Mouse (Mus musculus): Measurements from ENCODE around the gene Mest. TPM values are rescaled to one million over a fixed set of nuclear protein-coding genes. Genes with fewer than 3 reads are reported as not detected.

Gene Mest
- polyA plus RNA-seq, 1 experiment from 2014 or later = 378 TPM

- H3K9ac ChIP-seq (replicated peaks) = no peak overlapping the region
These were observed 11.8 kb downstream of the Mest start for GRCm38 (mm10) chr6:30734988-30735727.

GRCm38 (mm10) chr6:30735728-30736371 lies 12.5 kb downstream of the Mest start:
- Histone ChIP-seq H3K4me3 (replicated peaks) (no peak overlapping the region), H3K27me3 (replicated peaks) (no peaks in the 10 kb centered on the region), H3K36me3 (no peaks in the 10 kb centered on the region), H3K9me3 (replicated peaks) (peaks cover 24% of the 10 kb centered on the region), H3K4me2 (peak overlapping the region; percentile 64), H3K4me1 (peaks cover 19% of the 10 kb centered on the region), H3K27ac (replicated peaks) (peak overlapping the region; percentile 88), H3K9ac (replicated peaks) (no peak overlapping the region)
- ATAC-seq (ENCODE audit: low FRiP score) = no peak
- 50% methylated on average over 15 of the region's 15 CpGs for WGBS

More at GRCm38 (mm10) chr6:30734988-30735727, 11.8 kb downstream of the Mest start:
- 46% methylated on average over 22 of the region's 22 CpGs for WGBS
- Histone ChIP-seq H3K9me3 (replicated peaks) (peaks cover 24% of the 10 kb centered on the region), H3K27ac (replicated peaks) (peak overlapping the region; percentile 58), H3K4me1 (peaks cover 18% of the 10 kb centered on the region; the same call in 1 of the 2 replicates), H3K4me3 (replicated peaks) (no peak overlapping the region), H3K36me3 (no peaks in the 10 kb centered on the region), H3K27me3 (replicated peaks) (no peaks in the 10 kb centered on the region), H3K4me2 (peak overlapping the region; percentile 64)
- ATAC-seq (ENCODE audit: low FRiP score) = no peak

GRCm38 (mm10) chr6:30736372-30736762 lies 13.0 kb downstream of the Mest start:
- no peak for ATAC-seq (ENCODE audit: low FRiP score)
- H3K9me3 ChIP-seq (replicated peaks) = peaks cover 24% of the 10 kb centered on the region
- no peak overlapping the region for H3K9ac ChIP-seq (replicated peaks)
- no peak overlapping the region for H3K4me3 ChIP-seq (replicated peaks)
- H3K4me2 ChIP-seq = peak overlapping the region; percentile 64
- peak overlapping the region; percentile 88 for H3K27ac ChIP-seq (replicated peaks)
- H3K36me3 ChIP-seq = no peaks in the 10 kb centered on the region
- no peaks in the 10 kb centered on the region for H3K27me3 ChIP-seq (replicated peaks)
- WGBS = 54% methylated on average over 13 of the region's 13 CpGs
- peaks cover 19% of the 10 kb centered on the region for H3K4me1 ChIP-seq

- H3K4me1 ChIP-seq = peaks cover 19% of the 10 kb centered on the region
- H3K9me3 ChIP-seq (replicated peaks) = peaks cover 24% of the 10 kb centered on the region
- peak; percentile 84 for ATAC-seq (ENCODE audit: low FRiP score)
- H3K4me3 ChIP-seq (replicated peaks) = peak overlapping the region; percentile 48
- peaks cover 2% of the 10 kb centered on the region; the same call in 1 of the 2 replicates for H3K36me3 ChIP-seq
- WGBS = 58% methylated on average over 29 of the region's 29 CpGs
- H3K4me2 ChIP-seq = peak overlapping the region; percentile 64
- H3K9ac ChIP-seq (replicated peaks) = peak overlapping the region; percentile 44
- peak overlapping the region; percentile 88 for H3K27ac ChIP-seq (replicated peaks)
- no peaks in the 10 kb centered on the region for H3K27me3 ChIP-seq (replicated peaks)
These were observed 13.7 kb downstream of the Mest start for GRCm38 (mm10) chr6:30736864-30737547.

GRCm38 (mm10) chr6:30737548-30738463 lies 14.5 kb downstream of the Mest start:
- Histone ChIP-seq H3K36me3 (peaks cover 10% of the 10 kb centered on the region; the same call in 1 of the 2 replicates), H3K9me3 (replicated peaks) (peaks cover 24% of the 10 kb centered on the region), H3K4me1 (peaks cover 19% of the 10 kb centered on the region), H3K27me3 (replicated peaks) (no peaks in the 10 kb centered on the region), H3K4me3 (replicated peaks) (peak overlapping the region; percentile 48), H3K27ac (replicated peaks) (peak overlapping the region; percentile 88), H3K9ac (replicated peaks) (peak overlapping the region; percentile 67), H3K4me2 (peak overlapping the region; percentile 64)
- ATAC-seq (ENCODE audit: low FRiP score) = peak; percentile 88
- WGBS = 48% methylated on average over 65 of the region's 66 CpGs

GRCm38 (mm10) chr6:30738464-30739006 lies 15.2 kb downstream of the Mest start:
- WGBS = 47% methylated on average over 20 of the region's 20 CpGs
- peak overlapping the region; percentile 88 for H3K27ac ChIP-seq (replicated peaks)
- H3K9ac ChIP-seq (replicated peaks) = peak overlapping the region; percentile 67
- no peak for ATAC-seq (ENCODE audit: low FRiP score)
- peaks cover 17% of the 10 kb centered on the region for H3K36me3 ChIP-seq
- peak overlapping the region; percentile 48 for H3K4me3 ChIP-seq (replicated peaks)
- peaks cover 16% of the 10 kb centered on the region for H3K4me1 ChIP-seq
- H3K4me2 ChIP-seq = peak overlapping the region; percentile 64
- no peaks in the 10 kb centered on the region for H3K27me3 ChIP-seq (replicated peaks)
- peaks cover 24% of the 10 kb centered on the region for H3K9me3 ChIP-seq (replicated peaks)

- WGBS = 59% methylated on average over 10 of the region's 10 CpGs
- Histone ChIP-seq H3K9ac (replicated peaks) (peak overlapping the region; percentile 67), H3K4me2 (peak overlapping the region; percentile 64), H3K27ac (replicated peaks) (peak overlapping the region; percentile 88; the same call in 1 of the 2 replicates), H3K9me3 (replicated peaks) (peaks cover 24% of the 10 kb centered on the region), H3K27me3 (replicated peaks) (no peaks in the 10 kb centered on the region), H3K4me3 (replicated peaks) (peak overlapping the region; percentile 48), H3K36me3 (peaks cover 24% of the 10 kb centered on the region), H3K4me1 (peaks cover 16% of the 10 kb centered on the region)
- no peak for ATAC-seq (ENCODE audit: low FRiP score)
These were observed 15.9 kb downstream of the Mest start for GRCm38 (mm10) chr6:30739177-30739747.

- Histone ChIP-seq H3K4me3 (replicated peaks) (no peak overlapping the region), H3K4me2 (no peak overlapping the region), H3K9ac (replicated peaks) (no peak overlapping the region), H3K27me3 (replicated peaks) (no peaks in the 10 kb centered on the region), H3K9me3 (replicated peaks) (no peaks in the 10 kb centered on the region), H3K36me3 (peaks cover 62% of the 10 kb centered on the region), H3K27ac (replicated peaks) (no peak overlapping the region), H3K4me1 (peaks cover 4% of the 10 kb centered on the region)
- WGBS = 88% methylated on average over 10 of the region's 10 CpGs
- ATAC-seq (ENCODE audit: low FRiP score) = no peak
These were observed 21.5 kb downstream of the Mest start for GRCm38 (mm10) chr6:30744846-30745245.

GRCm38 (mm10) chr6:30745591-30745990 lies 22.2 kb downstream of the Mest start:
- no peak overlapping the region for H3K4me2 ChIP-seq
- H3K36me3 ChIP-seq = peaks cover 69% of the 10 kb centered on the region
- no peaks in the 10 kb centered on the region for H3K9me3 ChIP-seq (replicated peaks)
- WGBS = 69% methylated on average over 7 of the region's 7 CpGs
- no peak overlapping the region for H3K4me3 ChIP-seq (replicated peaks)
- no peaks in the 10 kb centered on the region for H3K27me3 ChIP-seq (replicated peaks)
- no peak overlapping the region for H3K27ac ChIP-seq (replicated peaks)
- peaks cover 2% of the 10 kb centered on the region for H3K4me1 ChIP-seq
- H3K9ac ChIP-seq (replicated peaks) = no peak overlapping the region
- no peak for ATAC-seq (ENCODE audit: low FRiP score)

- Histone ChIP-seq H3K4me1 (no peaks in the 10 kb centered on the region; the same call in 1 of the 2 replicates), H3K4me2 (no peak overlapping the region), H3K9ac (replicated peaks) (no peak overlapping the region), H3K4me3 (replicated peaks) (no peak overlapping the region), H3K9me3 (replicated peaks) (no peaks in the 10 kb centered on the region), H3K27ac (replicated peaks) (no peak overlapping the region), H3K36me3 (peaks cover 66% of the 10 kb centered on the region), H3K27me3 (replicated peaks) (no peaks in the 10 kb centered on the region)
- 78% methylated on average over 7 of the region's 7 CpGs for WGBS
- ATAC-seq (ENCODE audit: low FRiP score) = no peak
These were observed 24.4 kb downstream of the Mest start for GRCm38 (mm10) chr6:30747631-30748357.

Data from neural tube, embryonic 15.5 days (tissue).